Mouse (Mus musculus): Measurements from ENCODE around the gene Ehbp1. TPM values are rescaled to one million over a fixed set of nuclear protein-coding genes. Genes with fewer than 3 reads are reported as not detected.

Gene Ehbp1
- polyA plus RNA-seq, 1 experiment = 22.2 TPM

GRCm38 (mm10) chr11:22197935-22198334 is 144.2 kb downstream of the Ehbp1 start:
- DNase-seq (ENCODE audit: low spot score) = no peak

- no peak for DNase-seq (ENCODE audit: low spot score)
These were observed 145.3 kb downstream of the Ehbp1 start for GRCm38 (mm10) chr11:22196776-22197175.

- no peak for DNase-seq (ENCODE audit: low spot score)
These were observed 147.5 kb downstream of the Ehbp1 start for GRCm38 (mm10) chr11:22194607-22195006.

DNA sequence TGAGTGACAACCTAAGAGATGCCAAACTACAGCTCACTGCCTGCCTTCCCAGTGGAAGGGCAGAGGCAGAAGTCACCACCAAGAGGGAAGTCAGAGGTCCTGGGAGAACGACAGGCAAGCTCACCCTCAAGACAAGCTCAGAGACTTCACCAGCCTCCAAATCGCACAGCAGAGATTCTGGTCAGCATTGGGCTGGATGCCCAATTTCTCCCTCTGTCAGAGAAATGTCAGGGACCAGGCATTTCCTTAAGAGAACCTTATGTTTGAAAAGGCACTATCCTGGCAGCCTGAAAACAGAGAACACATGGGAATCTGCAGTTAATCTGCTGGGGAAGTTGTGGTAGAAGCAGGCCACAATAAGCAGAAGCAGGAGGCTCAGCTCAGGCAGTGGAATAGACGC is 151.5 kb downstream of the Ehbp1 start:
- DNase-seq (ENCODE audit: low spot score) = no peak

DNA sequence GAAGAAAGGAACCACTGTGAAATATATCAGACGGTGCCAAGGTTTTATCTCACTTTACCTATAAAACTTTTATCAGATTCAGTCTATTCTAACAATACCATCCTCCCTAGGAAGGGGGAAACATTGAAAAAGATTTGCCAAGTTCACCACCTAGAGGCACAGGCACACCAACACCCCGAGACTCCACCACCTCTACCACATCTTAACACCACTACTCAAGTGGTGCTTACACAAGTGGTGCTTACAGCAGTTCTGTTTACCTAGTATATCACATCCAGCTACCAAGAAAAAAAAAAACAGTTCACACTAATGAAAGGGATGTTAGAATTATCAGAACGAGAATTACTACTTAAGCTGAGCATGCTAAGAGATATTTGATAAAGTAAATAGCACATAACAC is 152.1 kb downstream of the Ehbp1 start:
- no peak for DNase-seq (ENCODE audit: low spot score)

DNA sequence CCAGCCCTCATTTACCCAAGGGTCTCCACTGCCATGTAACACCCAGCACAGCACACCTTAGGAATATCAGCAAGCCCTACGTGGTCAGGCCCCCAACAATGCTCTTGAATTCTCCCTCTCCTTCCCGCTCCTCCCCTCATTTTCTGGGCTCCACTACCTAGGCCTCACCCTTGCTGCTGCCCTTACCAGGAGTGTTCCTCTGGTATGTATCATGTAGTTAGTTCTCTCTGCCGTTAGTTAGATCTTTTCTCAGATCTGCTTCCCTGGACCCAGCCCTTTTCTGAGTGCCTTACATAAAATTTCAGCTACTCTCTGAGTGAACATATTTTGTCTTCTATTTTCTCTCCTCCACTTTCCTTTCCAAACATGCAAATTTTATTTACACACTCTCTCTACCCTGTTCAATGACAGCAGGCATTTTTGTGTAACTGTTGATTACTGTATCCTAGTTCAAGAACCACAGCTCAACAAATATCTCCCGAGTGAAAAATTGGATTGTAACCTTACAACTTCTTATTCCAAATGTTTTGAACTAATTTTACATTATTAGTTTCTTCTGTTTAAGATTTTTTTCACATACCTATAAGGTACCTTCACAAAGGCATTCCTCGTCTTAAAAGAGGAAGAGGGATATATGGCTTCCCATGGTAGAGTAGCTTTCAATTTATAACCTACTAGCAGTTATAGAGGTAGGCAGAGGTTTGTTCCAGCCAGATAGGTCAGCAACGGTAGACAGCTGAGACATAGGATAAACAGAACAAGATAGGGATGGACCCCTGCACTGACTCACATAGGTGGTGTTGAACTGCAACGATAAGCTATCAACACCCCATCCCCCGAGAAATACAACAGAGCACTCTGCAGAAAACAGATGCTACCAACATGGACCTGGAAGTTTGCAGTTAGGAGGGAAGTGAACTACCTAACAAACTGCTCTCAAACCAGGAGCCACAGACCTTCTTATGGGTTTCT is 160.3 kb downstream of the Ehbp1 start:
- DNase-seq (ENCODE audit: low spot score) = no peak

DNA sequence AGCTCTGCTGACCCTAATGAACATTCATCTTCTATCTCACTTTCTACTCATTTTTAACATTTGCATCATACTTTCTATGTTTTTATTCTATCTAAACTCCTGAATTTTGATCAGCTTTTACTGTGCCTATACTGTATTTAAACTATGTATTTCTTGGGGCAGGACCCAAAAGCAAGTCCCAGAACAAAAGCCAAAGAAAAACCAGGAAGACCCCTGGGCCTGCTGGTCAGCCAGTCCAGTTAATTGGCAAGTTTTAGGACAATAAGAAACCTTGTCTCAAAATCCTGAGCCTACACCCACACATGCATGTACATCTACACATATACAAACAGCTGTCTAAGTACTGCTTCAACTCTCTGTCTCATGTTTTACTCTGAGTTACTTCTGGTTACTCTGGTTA is 161.9 kb downstream of the Ehbp1 start:
- no peak for DNase-seq (ENCODE audit: low spot score)

DNA sequence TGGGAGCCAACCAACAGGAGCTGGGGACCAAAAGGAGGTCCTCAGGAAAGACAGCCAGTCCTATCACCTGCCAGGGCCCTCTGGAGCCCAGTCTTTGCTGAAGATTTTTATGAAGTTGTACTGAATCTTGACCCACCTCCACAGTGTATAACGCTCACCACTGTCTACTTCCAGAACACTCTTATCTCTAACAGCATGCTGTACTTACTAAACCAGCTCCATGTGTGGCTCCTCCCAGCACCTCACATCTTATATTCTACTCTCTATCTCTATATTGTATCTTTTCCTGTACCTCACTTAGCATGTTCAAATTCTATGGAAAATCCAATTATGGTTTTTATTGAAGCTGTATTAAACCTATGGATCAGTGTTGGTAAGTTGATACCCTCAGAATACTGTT is 163.5 kb downstream of the Ehbp1 start:
- DNase-seq (ENCODE audit: low spot score) = no peak

DNA sequence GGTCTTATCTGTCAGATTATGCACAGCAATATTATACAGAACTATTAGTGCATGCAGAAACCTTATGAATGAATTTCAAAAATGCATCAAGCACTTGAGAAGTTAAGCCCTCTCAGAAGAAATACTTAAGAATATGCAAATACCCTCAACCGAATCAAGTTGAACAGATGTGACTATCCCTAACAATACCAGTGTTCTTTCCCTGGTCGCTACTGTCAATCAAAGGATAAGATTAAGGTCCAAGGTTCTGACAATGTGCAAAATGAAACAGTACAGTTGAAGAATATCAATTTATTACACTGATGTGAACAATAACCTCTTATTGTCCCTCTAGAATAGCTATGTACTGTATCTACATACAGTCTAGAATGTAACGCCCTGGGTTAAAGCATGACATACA is 167.8 kb downstream of the Ehbp1 start:
- no peak for DNase-seq (ENCODE audit: low spot score)

GRCm38 (mm10) chr11:22170962-22171638 is 171.0 kb downstream of the Ehbp1 start:
- DNase-seq (ENCODE audit: low spot score) = no peak

DNA sequence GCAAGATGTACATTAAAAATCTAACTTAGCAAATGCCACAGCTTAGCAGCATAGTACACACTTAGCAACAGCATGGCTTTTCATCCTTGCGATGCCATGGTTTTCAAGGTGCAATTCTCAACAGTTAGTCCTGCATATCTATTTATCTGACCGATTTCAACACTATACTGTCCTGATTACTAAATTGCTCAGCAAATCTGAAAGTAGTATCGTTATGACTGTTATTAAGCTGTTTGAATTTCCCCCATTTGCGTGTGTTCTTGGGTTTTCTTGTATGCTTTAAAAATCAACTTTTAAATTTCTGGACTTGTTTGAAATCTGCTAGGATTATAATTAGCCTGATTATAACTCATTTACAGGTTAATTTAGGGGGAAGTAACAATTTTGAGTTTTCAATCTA is 184.2 kb downstream of the Ehbp1 start:
- DNase-seq (ENCODE audit: low spot score) = no peak

GRCm38 (mm10) chr11:22156182-22156581 is 185.9 kb downstream of the Ehbp1 start:
- no peak for DNase-seq (ENCODE audit: low spot score)

GRCm38 (mm10) chr11:22155366-22156095 is 186.6 kb downstream of the Ehbp1 start:
- no peak for DNase-seq (ENCODE audit: low spot score)

- DNase-seq (ENCODE audit: low spot score) = no peak
These were observed 187.4 kb downstream of the Ehbp1 start for GRCm38 (mm10) chr11:22154501-22155294.

GRCm38 (mm10) chr11:22140737-22141136 is 201.4 kb downstream of the Ehbp1 start:
- no peak for DNase-seq (ENCODE audit: low spot score)

DNA sequence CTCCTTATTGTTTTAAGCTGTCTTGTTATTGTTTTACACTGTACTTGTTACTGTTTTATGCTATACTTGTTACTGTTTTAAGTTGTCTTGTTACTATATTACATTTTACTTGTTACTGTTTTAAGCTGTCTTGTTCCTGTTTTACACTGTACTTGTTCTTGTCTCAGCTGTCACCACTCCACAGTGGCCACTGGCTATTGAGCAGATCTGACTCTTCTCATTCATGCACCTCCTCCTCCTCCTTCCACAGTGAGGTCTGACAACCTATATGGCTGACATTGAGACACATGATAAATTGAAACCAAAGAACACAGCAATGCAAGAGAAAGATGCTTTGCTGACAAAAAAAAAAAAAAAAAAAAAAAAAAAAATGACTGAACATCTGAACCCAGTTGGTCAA is 203.6 kb downstream of the Ehbp1 start:
- DNase-seq (ENCODE audit: low spot score) = no peak

DNA sequence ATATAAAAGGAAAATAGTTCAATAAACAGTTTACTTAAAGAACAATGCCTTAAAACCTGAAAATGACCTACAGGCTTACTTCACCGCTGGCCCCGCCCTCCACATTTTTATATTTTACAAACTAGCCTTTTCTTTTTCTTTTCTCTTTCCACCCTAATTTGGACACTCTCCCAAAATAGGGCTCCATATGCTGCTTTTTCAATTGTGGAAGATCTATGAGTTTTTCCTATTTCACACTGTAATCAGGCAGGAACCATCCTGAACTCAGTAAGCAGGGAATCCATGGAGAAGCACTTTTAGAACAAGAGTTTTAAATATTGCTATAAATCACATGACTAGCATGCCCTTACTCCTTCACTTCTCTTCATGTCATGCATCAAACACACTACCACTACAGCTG is 216.9 kb downstream of the Ehbp1 start:
- no peak for DNase-seq (ENCODE audit: low spot score)

DNA sequence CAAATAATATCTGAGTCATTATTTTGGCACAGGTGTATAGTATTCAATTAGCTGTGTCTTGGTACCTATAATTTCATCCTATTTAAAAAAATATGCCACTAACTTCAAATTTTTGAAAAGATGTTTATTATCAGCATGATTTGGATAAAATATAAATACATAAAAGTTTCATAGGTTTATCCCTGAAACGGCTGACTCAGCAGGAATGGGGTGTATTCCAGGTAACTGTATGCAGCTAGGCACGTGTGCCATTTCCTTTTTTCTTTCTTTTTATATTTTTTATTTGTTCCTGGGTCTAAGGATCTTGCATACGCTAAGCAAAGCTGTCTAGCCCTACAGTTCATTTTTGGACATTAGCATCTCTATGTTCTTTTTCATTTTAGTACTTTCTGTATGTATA is 223.2 kb downstream of the Ehbp1 start:
- no peak for DNase-seq (ENCODE audit: low spot score)

- no peak for DNase-seq (ENCODE audit: low spot score)
These were observed 229.9 kb downstream of the Ehbp1 start for GRCm38 (mm10) chr11:22112161-22112560.

DNA sequence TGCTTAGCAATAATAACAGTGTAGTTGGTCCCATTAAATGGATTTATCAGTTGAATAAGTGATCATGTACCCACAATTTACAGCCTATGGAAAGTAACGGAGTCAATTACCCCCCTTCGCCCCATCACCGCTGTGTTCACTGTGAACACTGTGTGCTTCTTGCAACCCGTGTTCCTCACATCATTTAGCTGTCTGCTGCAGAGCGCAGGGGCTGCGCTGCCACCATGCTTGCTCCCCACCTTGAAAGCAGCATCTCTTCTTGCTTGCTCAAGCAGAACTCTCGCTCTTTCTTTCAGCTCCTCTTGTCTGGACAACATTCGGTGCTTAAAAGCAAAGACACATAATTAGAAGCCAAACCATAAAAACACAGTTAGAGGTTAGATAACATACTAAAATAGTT is 252.7 kb downstream of the Ehbp1 start:
- DNase-seq (ENCODE audit: low spot score) = no peak

- no peak for DNase-seq (ENCODE audit: low spot score)
These were observed 278.7 kb downstream of the Ehbp1 start for GRCm38 (mm10) chr11:22063352-22063751.

DNA sequence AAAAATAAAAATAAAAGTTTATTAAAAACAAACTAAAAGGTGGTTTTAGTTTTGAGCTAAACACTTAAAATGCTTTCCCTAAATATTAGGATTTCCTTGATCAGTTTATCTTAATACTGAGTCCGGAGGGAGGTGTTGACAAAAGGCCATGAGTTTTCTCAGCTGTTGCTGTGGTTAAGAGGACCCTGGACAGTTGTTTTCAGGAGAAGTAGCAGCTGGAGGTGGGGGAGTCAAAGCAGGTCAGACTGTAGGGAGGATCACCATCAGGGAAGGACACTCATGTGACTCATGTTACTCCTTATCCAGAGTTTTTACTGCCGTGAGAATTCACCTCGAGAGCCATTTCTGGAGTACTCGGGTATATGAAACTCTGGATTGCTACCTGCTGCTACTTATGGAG is 280.4 kb downstream of the Ehbp1 start:
- no peak for DNase-seq (ENCODE audit: low spot score)

Data from urinary bladder, adult 2 months (tissue).